In the genomic region with DNA sequence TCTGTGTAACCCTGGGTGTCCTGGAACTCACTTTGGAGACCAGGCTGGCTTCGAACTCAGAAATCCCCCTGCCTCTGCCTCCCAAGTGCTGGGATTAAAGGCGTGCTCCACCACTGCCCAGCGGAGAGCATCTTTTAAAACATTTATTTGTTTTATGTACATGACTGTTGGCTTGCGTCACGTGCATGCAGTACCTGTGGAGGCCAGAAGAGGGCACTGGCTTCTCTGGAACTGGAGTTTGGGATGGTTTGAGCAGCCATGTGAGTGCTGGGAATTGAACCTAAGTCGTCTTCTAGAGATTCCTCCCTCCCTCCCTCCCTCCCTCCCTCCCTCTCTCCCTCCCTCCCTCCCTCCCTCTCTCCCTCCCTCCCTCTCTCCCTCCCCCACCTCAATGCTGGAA, we compare ENCODE assay signal across 11 mouse cellular contexts. TPM values are rescaled to one million over a fixed set of nuclear protein-coding genes. Genes with fewer than 3 reads are reported as not detected.
DNase-seq lines count a peak whose midpoint lies in the region; ATAC-seq and TF ChIP-seq lines count a peak whose summit lies in the region.
"Not testable (repeated sequence)": the region's sequence is repeated elsewhere in the genome, so short reads cannot be mapped to it uniquely, and the experiment has no call there.
"Had no signal": no experiment of that assay in that cellular context is flagged by ENCODE, and none has a peak within 500 bp of the region (broad histone marks: within the 10 kb centered on the region; RNA-seq: fewer than 3 reads in every experiment).

No protein-coding gene starts in this region.

- H3K9ac ChIP-seq in hindbrain, embryonic 11.5 days (ENCODE audit: low read depth, low read length); stomach, embryonic 14.5 days (replicated peaks; ENCODE audit: low read depth, low read length): not testable (repeated sequence)

- TF ChIP-seq POLR2A in lung, adult 2 months (IDR thresholded peaks at IDR 0.05; ENCODE audit: borderline replicate concordance, extremely low read depth, low read depth, low read length): not testable (repeated sequence)

- not testable (repeated sequence) for H3K36me3 ChIP-seq in hindbrain, embryonic 11.5 days (ENCODE audit: control insufficient read depth, insufficient read depth, low read length); stomach, embryonic 14.5 days (ENCODE audit: control insufficient read depth, insufficient read depth, low read length)

- ATAC-seq in common myeloid progenitor, adult 5-6 weeks (replicated peaks; ENCODE audit: low read depth, poor library complexity, severe bottlenecking): 0 out of 2 replicates have a peak, but pooled peaks have one; percentile 36
- ATAC-seq in hindbrain, embryonic 11.5 days (ENCODE audit: low FRiP score); stomach, embryonic 14.5 days (ENCODE audit: insufficient number of reproducible peaks, insufficient read depth, low FRiP score, low read depth): not testable (repeated sequence)

- not testable (repeated sequence) for H3K27me3 ChIP-seq in hindbrain, embryonic 11.5 days (ENCODE audit: control insufficient read depth, insufficient read depth, low read length); stomach, embryonic 14.5 days (ENCODE audit: control insufficient read depth, insufficient read depth, low read length)

- H3K4me1 ChIP-seq in hindbrain, embryonic 11.5 days (replicated peaks; ENCODE audit: control insufficient read depth, insufficient read depth, low read length); lung, adult 2 months (ENCODE audit: control insufficient read depth, insufficient read depth, low read length); stomach, embryonic 14.5 days (ENCODE audit: control insufficient read depth, insufficient read depth, low read length): not testable (repeated sequence)

- not testable (repeated sequence) for H3K27ac ChIP-seq in hindbrain, embryonic 11.5 days (ENCODE audit: low read depth, low read length)
- H3K27ac ChIP-seq in stomach, embryonic 14.5 days (ENCODE audit: low read length): peak overlapping the region; percentile 76; the same call in 1 of the 2 replicates

- not testable (repeated sequence) for H3K9me3 ChIP-seq in hindbrain, embryonic 11.5 days (ENCODE audit: control insufficient read depth, low read length); stomach, embryonic 14.5 days (ENCODE audit: control insufficient read depth, low read depth, low read length)

- peak; percentile 40 for DNase-seq in CD4-positive, CD25-positive, alpha-beta regulatory T cell, adult 2 months (ENCODE audit: low read depth, low spot score)
- DNase-seq in ZHBTc4 (ENCODE audit: low read depth, low spot score): peak; percentile 84
- DNase-seq in hindbrain, embryonic 11.5 days (ENCODE audit: low spot score): peak; percentile 27
- DNase-seq in kidney, postnatal 4 days: peak; percentile 20 to 24
- DNase-seq in lung, adult 2 months: not testable (repeated sequence)
- DNase-seq in thymus, postnatal 25 days: peak; percentile 20

- H3K4me3 ChIP-seq in hindbrain, embryonic 11.5 days (ENCODE audit: low read depth, low read length); lung, adult 2 months (replicated peaks; ENCODE audit: extremely low read depth, low read depth, low read length); stomach, embryonic 14.5 days (ENCODE audit: low read depth, low read length): not testable (repeated sequence)

- TF ChIP-seq CTCF in lung, adult 2 months (IDR thresholded peaks at IDR 0.05; ENCODE audit: insufficient read depth, low read length): peak; percentile 39

- 86% methylated on average over 6 of the region's 6 CpGs for WGBS in hindbrain, embryonic 11.5 days
- 90% methylated on average over 6 of the region's 6 CpGs for WGBS in lung, adult 2 months
- 85% methylated on average over 6 of the region's 6 CpGs for WGBS in stomach, embryonic 14.5 days

- H3K4me2 ChIP-seq in hindbrain, embryonic 11.5 days (replicated peaks; ENCODE audit: low read depth, low read length); stomach, embryonic 14.5 days (replicated peaks; ENCODE audit: low read depth, low read length): not testable (repeated sequence)

RNA-seq across cellular contexts. Expression of a gene that starts 10.1 kb away (rescaled TPM):
- not detected in 2 replicates for total RNA-seq in common myeloid progenitor, adult 5-6 weeks (2017)
- polyA plus RNA-seq in hindbrain, embryonic 11.5 days (2014; fragmentation: Nextera tagmentation; extraction: Ambion mirVana): 0.56 and 0.66 TPM in 2 replicates
- polyA plus RNA-seq in lung, adult 2 months (2012; rRNA removed): 4.0 and 5.6 TPM in 2 replicates
- polyA plus RNA-seq in stomach, embryonic 14.5 days (2014; fragmentation: Nextera tagmentation; extraction: Ambion mirVana): 3.0 and 3.2 TPM in 2 replicates

RNA-seq across cellular contexts. Expression of a gene that starts 30.2 kb away (rescaled TPM):
- total RNA-seq in common myeloid progenitor, adult 5-6 weeks (2017): 35.1 and 40.8 TPM in 2 replicates
- polyA plus RNA-seq in hindbrain, embryonic 11.5 days (2014; fragmentation: Nextera tagmentation; extraction: Ambion mirVana): 41.2 and 48.5 TPM in 2 replicates
- 9.4 and 12.4 TPM in 2 replicates for polyA plus RNA-seq in lung, adult 2 months (2012; rRNA removed)
- 53.1 and 71.2 TPM in 2 replicates for polyA plus RNA-seq in stomach, embryonic 14.5 days (2014; fragmentation: Nextera tagmentation; extraction: Ambion mirVana)

RNA-seq across cellular contexts. Expression of a gene that starts 30.3 kb away (rescaled TPM):
- total RNA-seq in common myeloid progenitor, adult 5-6 weeks (2017): 207 and 282 TPM in 2 replicates
- polyA plus RNA-seq in hindbrain, embryonic 11.5 days (2014; fragmentation: Nextera tagmentation; extraction: Ambion mirVana): 133 and 140 TPM in 2 replicates
- 15.3 and 20.3 TPM in 2 replicates for polyA plus RNA-seq in lung, adult 2 months (2012; rRNA removed)
- polyA plus RNA-seq in stomach, embryonic 14.5 days (2014; fragmentation: Nextera tagmentation; extraction: Ambion mirVana): 123 and 125 TPM in 2 replicates

RNA-seq across cellular contexts. Expression of a gene that starts 42.1 kb away (rescaled TPM):
- 39.8 and 57.0 TPM in 2 replicates for total RNA-seq in common myeloid progenitor, adult 5-6 weeks (2017)
- 61.4 and 62.4 TPM in 2 replicates for polyA plus RNA-seq in hindbrain, embryonic 11.5 days (2014; fragmentation: Nextera tagmentation; extraction: Ambion mirVana)
- 13.2 and 22.6 TPM in 2 replicates for polyA plus RNA-seq in lung, adult 2 months (2012; rRNA removed)
- 33.4 and 39.9 TPM in 2 replicates for polyA plus RNA-seq in stomach, embryonic 14.5 days (2014; fragmentation: Nextera tagmentation; extraction: Ambion mirVana)

RNA-seq across cellular contexts. Expression of a gene that starts 51.4 kb away (rescaled TPM):
- 1.1 TPM in 1 of 2 replicates, not detected in the other for total RNA-seq in common myeloid progenitor, adult 5-6 weeks (2017)
- polyA plus RNA-seq in hindbrain, embryonic 11.5 days (2014; fragmentation: Nextera tagmentation; extraction: Ambion mirVana): not detected in 2 replicates
- polyA plus RNA-seq in lung, adult 2 months (2012; rRNA removed): not detected in 2 replicates
- polyA plus RNA-seq in stomach, embryonic 14.5 days (2014; fragmentation: Nextera tagmentation; extraction: Ambion mirVana): 1.4 and 1.9 TPM in 2 replicates
- total RNA-seq: adrenal gland, adult 2 months; gastrocnemius, adult 8-10 months had no signal
- polyA plus RNA-seq: adrenal gland, adult 2 months; embryonic facial prominence, embryonic 13.5 days had no signal
